Mouse (Mus musculus): ENCODE measurements around the gene Cuedc2.

- TF ChIP-seq CTCF (IDR thresholded peaks at IDR 0.05; ENCODE audit: low read depth) (0 out of 2 replicates have a peak, but pooled peaks have one; percentile 22), EP300 (IDR thresholded peaks at IDR 0.05; ENCODE audit: low read depth) (no peak)
Measured at GRCm38 (mm10) chr19:46282081-46282849, 56.2 kb downstream of the Cuedc2 start.
